Mouse (Mus musculus): Measurements from ENCODE around the gene Mgarp.

GRCm38 (mm10) chr3:51341268-51342081 lies 55.1 kb downstream of the Mgarp start:
- TF ChIP-seq CTCF (IDR thresholded peaks at IDR 0.05; ENCODE audit: low read depth, low read length) (no peak), GATA2 (IDR thresholded peaks at IDR 0.05; ENCODE audit: borderline replicate concordance, low read depth, low read length) (no peak), TAL1 (conservative IDR thresholded peaks at IDR 0.05; ENCODE audit: low read depth, low read length) (no peak), GATA1 (IDR thresholded peaks at IDR 0.05; ENCODE audit: borderline replicate concordance, low read length) (no peak), POLR2AphosphoS5 (IDR thresholded peaks at IDR 0.05; ENCODE audit: insufficient replicate concordance, low read depth, low read length) (no peak)

All from G1E (cell line).